In genomic region chr19:44331128-44331527, GRCm38 (mm10) we compare ENCODE assay signal across 7 mouse cellular contexts. TPM values are rescaled to one million over a fixed set of nuclear protein-coding genes. Genes with fewer than 3 reads are reported as not detected.
"Had no signal": no experiment of that assay in that cellular context is flagged by ENCODE, and none has a peak within 500 bp of the region (broad histone marks: within the 10 kb centered on the region; RNA-seq: fewer than 3 reads in every experiment).

No protein-coding gene starts in this region.

RNA-seq across cellular contexts. Expression of gene Scd4, which starts 1.8 kb away (rescaled TPM):
- total RNA-seq: monocyte, adult 5-6 weeks had no signal
- polyA plus RNA-seq: limb, embryonic 11.5 days; liver, embryonic 15.5 days; liver, postnatal 0 days; lung, embryonic 14.5 days; midbrain, embryonic 11.5 days; neural tube, embryonic 11.5 days had no signal
